Mouse (Mus musculus) T-helper 17 cell (primary cell): ENCODE measurements around the gene Cacng6.
"Not testable (repeated sequence)": the region's sequence is repeated elsewhere in the genome, so short reads cannot be mapped to it uniquely, and the experiment has no call there.

Source experiments
- in situ Hi-C, 2 experiments: fragments of 300-600 bp; cut with MboI, MseI; formaldehyde crosslinking; loops; 1 replicate in 1 of 2; 2 replicates in 1 of 2; pipeline ENCODE4 v1.15.1; 2025; ENCODE audit warnings: high pct_unique_total_duplicates in 2 of 2

Cacng6 gene

GRCm38 (mm10) chr7:3423895-3424294, at the start of gene Cacng6:
TSS of gene Cacng6 (plus strand) at chr7:3424195.
- in situ Hi-C loops, result no loop called here

GRCm38 (mm10) chr7:3376831-3377230, 47.2 kb upstream of the Cacng6 start:
- in situ Hi-C loops, result no loop called here

GRCm38 (mm10) chr7:3382123-3382522, 41.9 kb upstream of the Cacng6 start:
- in situ Hi-C loops, result loop anchor here in 1 of 2 experiments (10.0 kb wide), 1 partner anchor 183 kb away; no protein-coding TSS in a partner anchor

- in situ Hi-C loops, result loop anchor here in 1 of 2 experiments (10.0 kb wide), 1 partner anchor 180 kb away; no protein-coding TSS in a partner anchor
Measured at GRCm38 (mm10) chr7:3384807-3385319, 39.1 kb upstream of the Cacng6 start.

GRCm38 (mm10) chr7:3386036-3386730, 37.8 kb upstream of the Cacng6 start:
- in situ Hi-C loops, result loop anchor here in 1 of 2 experiments (10.0 kb wide), 1 partner anchor 179 kb away; no protein-coding TSS in a partner anchor

- in situ Hi-C loops, result loop anchor here in 1 of 2 experiments (10.0 kb wide), 1 partner anchor 177 kb away; no protein-coding TSS in a partner anchor
Measured at GRCm38 (mm10) chr7:3387761-3388160, 36.2 kb upstream of the Cacng6 start.

GRCm38 (mm10) chr7:3388885-3389284, 35.1 kb upstream of the Cacng6 start:
- in situ Hi-C loops, result loop anchor here in 1 of 2 experiments (10.0 kb wide), 1 partner anchor 176 kb away; no protein-coding TSS in a partner anchor

- in situ Hi-C loops, result loop anchor here in 1 of 2 experiments (10.0 kb wide), 1 partner anchor 175 kb away; no protein-coding TSS in a partner anchor
Measured at GRCm38 (mm10) chr7:3389444-3390412, 34.3 kb upstream of the Cacng6 start.

- in situ Hi-C loops, result no loop called here
Measured at GRCm38 (mm10) chr7:3390413-3391080, 33.4 kb upstream of the Cacng6 start, which contains the start of gene Cacng8. TSS of gene Cacng8 (plus strand) at chr7:3390683.

GRCm38 (mm10) chr7:3391081-3391451, 32.9 kb upstream of the Cacng6 start:
- in situ Hi-C loops, result no loop called here

- in situ Hi-C loops, result no loop called here
Measured at GRCm38 (mm10) chr7:3391809-3392208, 32.2 kb upstream of the Cacng6 start.

- in situ Hi-C loops, result no loop called here
Measured at GRCm38 (mm10) chr7:3397355-3397754, 26.6 kb upstream of the Cacng6 start.

GRCm38 (mm10) chr7:3397797-3398196, 26.2 kb upstream of the Cacng6 start:
- in situ Hi-C loops, result no loop called here

GRCm38 (mm10) chr7:3398363-3398762, 25.6 kb upstream of the Cacng6 start:
- in situ Hi-C loops, result not testable (repeated sequence)

GRCm38 (mm10) chr7:3399937-3400336, 24.1 kb upstream of the Cacng6 start:
- in situ Hi-C loops, result no loop called here

GRCm38 (mm10) chr7:3409729-3410520, 14.1 kb upstream of the Cacng6 start:
- in situ Hi-C loops, result no loop called here

GRCm38 (mm10) chr7:3411160-3411941, 12.6 kb upstream of the Cacng6 start:
- in situ Hi-C loops, result no loop called here

GRCm38 (mm10) chr7:3412036-3412435, 12.0 kb upstream of the Cacng6 start:
- in situ Hi-C loops, result no loop called here

- in situ Hi-C loops, result no loop called here
Measured at GRCm38 (mm10) chr7:3414888-3415287, 9.1 kb upstream of the Cacng6 start.
